Mouse (Mus musculus) frontal cortex, adult (tissue): Measurements from ENCODE around the gene Mtmr1.

Experiments used
- ATAC-seq: cut with Nextera tagmentation; 2 replicates; pipeline ENCODE4 v1.9.2; 2017; ENCODE audit warnings: mild to moderate bottlenecking, moderate library complexity, mixed read lengths; ENCODE audit not compliant: low TSS enrichment

Gene Mtmr1

DNA sequence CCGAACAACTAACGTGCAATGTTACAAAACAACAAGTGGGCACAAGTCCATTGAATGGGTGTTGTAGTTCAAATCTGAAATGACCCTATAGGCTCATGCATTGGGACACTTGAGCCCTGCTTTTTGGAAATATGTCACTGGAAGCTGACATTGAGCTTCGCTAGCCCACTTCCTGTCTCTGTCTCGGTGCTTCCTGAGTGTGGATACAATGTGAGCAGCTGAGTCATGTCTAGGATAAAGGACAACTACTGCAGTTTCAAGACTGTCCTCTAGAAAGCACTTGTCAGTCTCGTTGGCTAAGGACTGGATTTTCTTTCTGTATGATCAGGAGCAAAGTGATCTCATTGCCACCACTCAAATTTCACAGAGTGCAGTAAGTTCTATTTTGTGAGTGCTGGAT is 78.4 kb downstream of the Mtmr1 start:
- no peak for ATAC-seq

GRCm38 (mm10) chrX:71456078-71456737 is 91.6 kb downstream of the Mtmr1 start:
- ATAC-seq = no peak

- ATAC-seq = peak; percentile 69
These were observed 99.7 kb downstream of the Mtmr1 start for GRCm38 (mm10) chrX:71464138-71464826.

- ATAC-seq = no peak
These were observed 100.9 kb downstream of the Mtmr1 start for GRCm38 (mm10) chrX:71465417-71465816.

DNA sequence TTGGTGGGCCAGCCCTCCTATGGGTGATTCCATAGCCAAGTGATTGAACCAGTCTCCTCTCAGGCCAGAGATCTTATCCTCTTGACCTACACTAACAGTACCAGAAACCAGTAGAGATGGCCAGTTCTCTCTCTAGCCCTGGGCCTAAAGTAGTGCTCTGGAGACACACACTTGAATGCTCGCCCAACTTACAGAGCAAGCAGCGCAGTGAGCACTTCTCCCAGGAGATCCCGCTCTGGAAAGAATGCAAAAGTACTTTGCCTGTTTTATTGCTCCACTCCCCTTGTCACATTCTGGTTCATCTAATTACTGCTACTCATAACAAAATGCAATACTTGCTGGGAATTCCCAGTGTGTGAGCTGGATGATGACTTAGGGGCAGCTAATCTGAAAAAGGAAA is 102.9 kb downstream of the Mtmr1 start:
- no peak for ATAC-seq
